Mouse (Mus musculus) kidney, postnatal 4 days (tissue): ENCODE data around the gene Stk10.

Experiments used
- DNase-seq, 2 experiments: peaks; one replicate each; pipeline ENCODE4 v3.0.0; 2021; ENCODE audit warnings: mixed read lengths in 2 of 2

The Stk10 gene

GRCm38 (mm10) chr11:32551579-32552297, 18.6 kb downstream of the Stk10 start:
- DNase-seq = no peak

GRCm38 (mm10) chr11:32552401-32553090, 19.4 kb downstream of the Stk10 start:
- DNase-seq = peak; percentile 25 to 47

GRCm38 (mm10) chr11:32553311-32554140, 20.4 kb downstream of the Stk10 start:
- peak; percentile 29 to 46 for DNase-seq

GRCm38 (mm10) chr11:32554141-32555091, 21.3 kb downstream of the Stk10 start:
- no peak for DNase-seq

- no peak for DNase-seq
Measured at GRCm38 (mm10) chr11:32555103-32555689, 22.1 kb downstream of the Stk10 start.

GRCm38 (mm10) chr11:32556333-32556990, 23.4 kb downstream of the Stk10 start:
- no peak for DNase-seq

- no peak for DNase-seq
Measured at GRCm38 (mm10) chr11:32558026-32558425, 24.9 kb downstream of the Stk10 start.

GRCm38 (mm10) chr11:32558677-32559076, 25.6 kb downstream of the Stk10 start:
- peak; percentile 56 to 66 for DNase-seq

GRCm38 (mm10) chr11:32560015-32560770, 27.1 kb downstream of the Stk10 start:
- DNase-seq = no peak

- DNase-seq = peak in 1 of 2 experiments; percentile 31
Measured at GRCm38 (mm10) chr11:32561465-32562355, 28.6 kb downstream of the Stk10 start.

- DNase-seq = no peak
Measured at GRCm38 (mm10) chr11:32562706-32563105, 29.6 kb downstream of the Stk10 start.

- no peak for DNase-seq
Measured at GRCm38 (mm10) chr11:32563660-32564059, 30.6 kb downstream of the Stk10 start.

GRCm38 (mm10) chr11:32564629-32565028, 31.5 kb downstream of the Stk10 start:
- DNase-seq = peak in 1 of 2 experiments; percentile 31

- DNase-seq = peak in 1 of 2 experiments; percentile 44
Measured at GRCm38 (mm10) chr11:32565088-32565487, 32.0 kb downstream of the Stk10 start.

- no peak for DNase-seq
Measured at GRCm38 (mm10) chr11:32566184-32566583, 33.1 kb downstream of the Stk10 start.

- DNase-seq = no peak
Measured at GRCm38 (mm10) chr11:32567000-32567855, 34.1 kb downstream of the Stk10 start.

- no peak for DNase-seq
Measured at GRCm38 (mm10) chr11:32568060-32568459, 35.0 kb downstream of the Stk10 start.

- DNase-seq = no peak
Measured at GRCm38 (mm10) chr11:32568637-32569293, 35.7 kb downstream of the Stk10 start.
